Mouse (Mus musculus): ENCODE measurements around the gene Tbc1d10c. TPM values are rescaled to one million over a fixed set of nuclear protein-coding genes. Genes with fewer than 3 reads are reported as not detected.

The Tbc1d10c gene
- 2.5 and 3.1 TPM in 2 replicates for polyA plus RNA-seq (2015; fragmentation: Nextera tagmentation; extraction: Ambion mirVana)

DNA sequence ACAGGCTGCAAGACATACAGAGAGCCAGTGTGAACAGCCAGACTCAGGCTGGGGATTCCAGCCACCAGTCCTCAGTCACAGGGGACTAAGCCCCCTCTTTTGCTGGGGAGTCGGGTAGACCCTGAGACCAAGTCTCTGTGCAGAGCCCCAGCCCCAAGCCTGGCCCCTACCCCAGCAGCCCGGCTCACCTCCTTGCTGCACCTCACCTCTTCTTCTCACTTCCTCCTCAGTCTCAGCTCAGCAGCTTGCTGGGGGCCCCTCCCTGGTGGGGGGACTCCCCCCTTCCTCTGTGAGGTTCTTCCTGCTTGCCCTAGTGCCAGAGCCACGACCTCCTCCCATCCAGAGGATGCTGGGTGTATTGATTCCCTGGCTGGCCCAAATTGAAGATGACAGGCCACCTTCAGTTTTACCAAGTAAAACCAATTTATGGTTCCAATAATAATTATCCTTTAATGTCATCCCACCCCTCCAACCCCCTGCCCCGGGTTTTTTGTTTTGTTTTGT lies at the start of gene Tbc1d10c:
Tbc1d10c (minus strand) TSS at position 454 of the 504 bp plus-strand sequence.
- Histone ChIP-seq H3K27me3 (ENCODE audit: insufficient read depth, low read length) (no peaks in the 10 kb centered on the region), H3K9ac (replicated peaks; ENCODE audit: low read length) (peak within 1 kb of the TSS; percentile 96), H3K27ac (ENCODE audit: low read length) (peak within 1 kb of the TSS; percentile 97), H3K36me3 (ENCODE audit: insufficient read depth, low read length) (peaks cover 25% of the 10 kb centered on the region), H3K4me1 (ENCODE audit: insufficient read depth, low read length) (peaks cover 38% of the 10 kb centered on the region), H3K9me3 (ENCODE audit: low read length) (no peaks in the 10 kb centered on the region), H3K4me2 (replicated peaks; ENCODE audit: low read depth, low read length) (peak within 1 kb of the TSS; percentile 91), H3K4me3 (ENCODE audit: low read length) (peak within 1 kb of the TSS; percentile 83)
- 34% methylated on average over 4 of the region's 4 CpGs for WGBS
- no peak; the same call in 1 of the 2 replicates for ATAC-seq (ENCODE audit: low FRiP score, low TSS enrichment)

DNA sequence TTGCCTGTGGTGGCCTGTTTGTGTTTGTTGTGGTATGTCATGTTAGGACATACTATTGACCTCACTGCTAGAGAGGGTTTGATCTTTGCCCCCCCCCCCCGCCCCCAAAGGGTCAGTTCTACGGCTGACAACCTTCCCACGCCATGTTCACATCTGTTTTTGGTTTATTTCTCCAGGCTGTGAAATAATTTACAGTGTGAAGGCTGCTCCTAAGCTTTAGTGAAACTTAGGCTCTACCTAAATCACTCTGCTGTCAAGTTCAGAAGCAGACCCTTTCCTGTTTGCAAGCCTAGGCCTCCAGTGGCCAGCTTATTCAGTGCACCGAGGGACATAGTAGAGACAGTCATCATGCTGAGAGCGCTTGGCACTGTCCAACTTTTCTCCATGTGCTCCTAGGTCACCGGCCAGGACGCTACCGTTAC lies 49.2 kb upstream of the Tbc1d10c start:
- ATAC-seq (ENCODE audit: low FRiP score, low TSS enrichment): no peak
- no peak overlapping the region for H3K4me2 ChIP-seq (replicated peaks; ENCODE audit: low read depth, low read length)
- no peaks in the 10 kb centered on the region; the same call in 1 of the 2 replicates for H3K9me3 ChIP-seq (ENCODE audit: low read length)
- no peak overlapping the region for H3K27ac ChIP-seq (ENCODE audit: low read length)
- no peaks in the 10 kb centered on the region for H3K36me3 ChIP-seq (ENCODE audit: insufficient read depth, low read length)
- H3K4me1 ChIP-seq (ENCODE audit: insufficient read depth, low read length): peaks cover 11% of the 10 kb centered on the region
- WGBS: 39% methylated on average over 8 of the region's 8 CpGs
- H3K27me3 ChIP-seq (ENCODE audit: insufficient read depth, low read length): no peaks in the 10 kb centered on the region
- H3K9ac ChIP-seq (replicated peaks; ENCODE audit: low read length): no peak overlapping the region
- H3K4me3 ChIP-seq (ENCODE audit: low read length): no peak overlapping the region

DNA sequence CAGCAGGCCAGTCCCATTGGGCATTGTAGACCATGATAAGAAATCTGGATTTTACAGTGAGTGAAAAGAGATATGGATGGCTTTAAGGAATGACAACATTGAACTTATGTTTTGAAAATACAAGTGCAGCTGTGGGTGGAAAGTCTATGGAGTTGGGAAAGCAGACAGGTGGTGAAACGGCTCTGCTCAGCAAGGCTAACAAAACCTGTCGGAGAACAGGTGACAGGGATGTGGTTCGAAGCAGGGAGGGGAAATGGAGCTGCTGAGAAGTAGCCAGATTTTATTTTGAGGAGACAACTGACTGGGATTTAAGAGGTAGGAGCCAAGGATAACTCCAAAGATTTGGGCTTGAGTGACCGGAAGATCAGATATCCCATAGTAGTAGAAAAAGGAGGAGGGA lies 43.5 kb upstream of the Tbc1d10c start:
- Histone ChIP-seq H3K27ac (ENCODE audit: low read length) (no peak overlapping the region), H3K27me3 (ENCODE audit: insufficient read depth, low read length) (no peaks in the 10 kb centered on the region), H3K4me3 (ENCODE audit: low read length) (no peak overlapping the region), H3K36me3 (ENCODE audit: insufficient read depth, low read length) (no peaks in the 10 kb centered on the region), H3K9me3 (ENCODE audit: low read length) (no peaks in the 10 kb centered on the region), H3K9ac (replicated peaks; ENCODE audit: low read length) (no peak overlapping the region), H3K4me1 (ENCODE audit: insufficient read depth, low read length) (peaks cover 29% of the 10 kb centered on the region), H3K4me2 (replicated peaks; ENCODE audit: low read depth, low read length) (no peak overlapping the region)
- no peak for ATAC-seq (ENCODE audit: low FRiP score, low TSS enrichment)
- WGBS: 81% methylated on average over 4 of the region's 4 CpGs

DNA sequence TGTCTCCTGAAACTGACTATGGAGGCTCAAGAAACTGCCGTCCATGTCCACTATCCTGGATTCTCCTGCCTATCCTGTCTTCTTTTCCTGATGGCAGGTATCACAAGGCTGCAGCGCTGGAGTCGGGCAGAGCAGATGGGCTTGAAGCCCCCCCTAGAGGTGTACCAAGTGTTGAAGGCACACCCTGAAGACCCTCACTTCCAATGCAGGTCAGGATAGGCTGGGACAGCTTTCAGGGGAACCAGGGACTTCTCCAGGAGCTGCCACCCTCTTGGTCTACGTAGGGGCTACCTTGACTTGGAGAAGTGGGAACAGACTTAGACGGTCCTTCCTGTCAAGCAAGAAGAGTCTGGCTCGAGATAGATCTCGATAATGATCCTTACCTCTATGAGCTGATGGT lies 41.6 kb upstream of the Tbc1d10c start:
- H3K36me3 ChIP-seq (ENCODE audit: insufficient read depth, low read length): no peaks in the 10 kb centered on the region
- 83% methylated on average over 7 of the region's 7 CpGs for WGBS
- peaks cover 34% of the 10 kb centered on the region for H3K4me1 ChIP-seq (ENCODE audit: insufficient read depth, low read length)
- peak overlapping the region; percentile 75 for H3K9ac ChIP-seq (replicated peaks; ENCODE audit: low read length)
- peak overlapping the region; percentile 54 for H3K4me3 ChIP-seq (ENCODE audit: low read length)
- ATAC-seq (ENCODE audit: low FRiP score, low TSS enrichment): no peak
- H3K4me2 ChIP-seq (replicated peaks; ENCODE audit: low read depth, low read length): peak overlapping the region; percentile 85
- no peaks in the 10 kb centered on the region for H3K27me3 ChIP-seq (ENCODE audit: insufficient read depth, low read length)
- peak overlapping the region; percentile 92; the same call in 1 of the 2 replicates for H3K27ac ChIP-seq (ENCODE audit: low read length)
- no peaks in the 10 kb centered on the region for H3K9me3 ChIP-seq (ENCODE audit: low read length)

DNA sequence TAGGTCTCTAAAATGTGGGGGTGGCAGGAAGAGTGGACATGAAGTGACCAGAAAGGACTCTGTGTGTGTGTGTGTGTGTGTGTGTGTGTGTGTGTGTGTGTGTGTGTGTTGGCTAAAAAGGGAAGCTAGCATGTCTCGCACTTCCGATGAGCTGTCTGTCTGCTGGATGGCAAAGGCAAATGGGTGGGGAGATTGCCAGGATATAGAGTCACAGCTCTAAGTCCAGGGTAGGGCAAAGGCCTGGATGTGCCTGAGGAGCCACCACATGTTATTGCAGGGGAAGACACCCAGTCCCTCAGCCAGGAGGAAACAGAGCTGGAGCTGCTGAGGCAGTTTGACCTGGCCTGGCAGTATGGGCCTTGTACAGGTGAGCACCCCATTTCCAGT lies 41.1 kb upstream of the Tbc1d10c start:
- H3K27me3 ChIP-seq (ENCODE audit: insufficient read depth, low read length): no peaks in the 10 kb centered on the region
- peaks cover 34% of the 10 kb centered on the region for H3K4me1 ChIP-seq (ENCODE audit: insufficient read depth, low read length)
- peak overlapping the region; percentile 92 for H3K27ac ChIP-seq (ENCODE audit: low read length)
- H3K9me3 ChIP-seq (ENCODE audit: low read length): no peaks in the 10 kb centered on the region
- H3K4me2 ChIP-seq (replicated peaks; ENCODE audit: low read depth, low read length): peak overlapping the region; percentile 85
- H3K36me3 ChIP-seq (ENCODE audit: insufficient read depth, low read length): no peaks in the 10 kb centered on the region
- peak overlapping the region; percentile 54 for H3K4me3 ChIP-seq (ENCODE audit: low read length)
- WGBS: 36% methylated on average over 2 of the region's 2 CpGs
- peak overlapping the region; percentile 75 for H3K9ac ChIP-seq (replicated peaks; ENCODE audit: low read length)
- no peak for ATAC-seq (ENCODE audit: low FRiP score, low TSS enrichment)

DNA sequence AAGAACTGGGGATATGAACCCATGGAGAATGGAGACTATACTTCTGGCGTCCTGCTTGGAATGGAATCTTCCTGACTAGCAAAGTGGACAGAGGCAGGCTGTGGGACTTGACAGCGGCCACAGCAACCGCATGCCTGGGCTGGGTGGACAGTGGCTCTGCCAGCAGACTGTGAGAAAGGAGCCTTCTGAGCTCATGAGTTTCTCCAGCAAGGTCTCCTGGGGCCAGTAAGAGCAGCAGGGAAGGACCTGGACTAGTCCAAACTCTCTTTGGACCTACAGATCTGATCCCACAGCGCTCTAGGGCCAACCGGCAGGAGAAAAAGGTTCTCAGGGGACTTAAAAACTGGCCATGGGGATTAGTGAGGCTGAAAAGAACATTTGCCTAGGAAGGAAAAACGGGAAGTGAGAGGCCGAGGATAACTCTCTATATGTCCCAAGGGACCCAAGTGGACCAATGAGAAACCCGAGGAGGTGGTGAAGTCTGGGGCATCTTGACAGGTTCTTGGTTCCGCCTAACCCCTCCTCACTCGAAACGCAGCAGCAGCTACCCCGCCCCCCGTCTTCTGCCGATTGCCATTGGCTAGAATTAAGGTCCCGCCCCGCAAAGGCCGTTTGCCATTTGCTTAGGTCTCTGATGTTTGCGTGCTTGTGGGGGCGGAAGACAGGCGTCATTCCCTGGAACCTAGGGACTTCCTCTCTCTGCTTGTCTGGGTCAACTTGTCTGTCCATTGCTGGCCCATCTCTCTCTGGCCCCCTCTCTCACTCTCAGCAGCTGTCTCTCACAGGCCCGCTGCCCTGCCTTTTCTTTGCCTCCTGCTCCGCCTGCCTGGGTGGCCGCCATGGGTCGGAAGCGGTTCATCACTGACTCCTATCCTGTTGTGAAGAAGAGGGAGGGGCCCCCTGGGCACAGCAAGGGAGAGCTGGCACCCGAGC lies 40.4 kb upstream of the Tbc1d10c start, which contains the start of gene Pold4:
Pold4 (plus strand) TSS at position 647 of the 933 bp plus-strand sequence.
- peak within 1 kb of the TSS; percentile 75 for H3K9ac ChIP-seq (replicated peaks; ENCODE audit: low read length)
- H3K4me2 ChIP-seq (replicated peaks; ENCODE audit: low read depth, low read length): peak within 1 kb of the TSS; percentile 85
- peak within 1 kb of the TSS; percentile 54 for H3K4me3 ChIP-seq (ENCODE audit: low read length)
- H3K27me3 ChIP-seq (ENCODE audit: insufficient read depth, low read length): no peaks in the 10 kb centered on the region
- H3K9me3 ChIP-seq (ENCODE audit: low read length): no peaks in the 10 kb centered on the region
- WGBS: 10% methylated on average over 26 of the region's 26 CpGs
- no peaks in the 10 kb centered on the region for H3K36me3 ChIP-seq (ENCODE audit: insufficient read depth, low read length)
- H3K4me1 ChIP-seq (ENCODE audit: insufficient read depth, low read length): peaks cover 34% of the 10 kb centered on the region
- peak; percentile 83 for ATAC-seq (ENCODE audit: low FRiP score, low TSS enrichment)
- H3K27ac ChIP-seq (ENCODE audit: low read length): peak within 1 kb of the TSS; percentile 93

DNA sequence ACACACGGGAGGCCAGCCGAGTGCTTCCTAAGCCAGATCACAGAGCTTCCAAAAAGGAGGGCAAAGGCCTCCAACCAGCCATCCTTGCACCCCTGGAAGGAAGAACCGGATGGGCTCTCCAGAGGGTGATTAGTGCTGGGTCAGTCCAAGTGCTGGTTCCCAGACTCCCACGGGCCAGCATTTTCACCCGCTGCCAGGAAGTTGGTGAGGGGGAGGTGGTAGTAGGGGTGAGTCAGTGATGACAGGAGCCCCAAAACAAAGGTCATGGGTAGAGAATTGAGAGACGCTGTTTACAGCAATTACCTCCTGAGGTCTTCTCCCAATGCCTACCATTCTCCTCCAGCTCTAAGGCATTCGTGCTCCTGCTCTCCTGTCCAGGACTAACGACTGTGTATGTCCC lies 39.3 kb upstream of the Tbc1d10c start:
- Histone ChIP-seq H3K36me3 (ENCODE audit: insufficient read depth, low read length) (no peaks in the 10 kb centered on the region), H3K4me1 (ENCODE audit: insufficient read depth, low read length) (peaks cover 34% of the 10 kb centered on the region), H3K9me3 (ENCODE audit: low read length) (no peaks in the 10 kb centered on the region), H3K9ac (replicated peaks; ENCODE audit: low read length) (0 out of 2 replicates have a peak overlapping the region, but pooled peaks have one; percentile 47), H3K27me3 (ENCODE audit: insufficient read depth, low read length) (no peaks in the 10 kb centered on the region), H3K27ac (ENCODE audit: low read length) (peak overlapping the region; percentile 35; the same call in 1 of the 2 replicates), H3K4me3 (ENCODE audit: low read length) (no peak overlapping the region), H3K4me2 (replicated peaks; ENCODE audit: low read depth, low read length) (no peak overlapping the region)
- ATAC-seq (ENCODE audit: low FRiP score, low TSS enrichment): no peak
- 40% methylated on average over 8 of the region's 8 CpGs for WGBS

DNA sequence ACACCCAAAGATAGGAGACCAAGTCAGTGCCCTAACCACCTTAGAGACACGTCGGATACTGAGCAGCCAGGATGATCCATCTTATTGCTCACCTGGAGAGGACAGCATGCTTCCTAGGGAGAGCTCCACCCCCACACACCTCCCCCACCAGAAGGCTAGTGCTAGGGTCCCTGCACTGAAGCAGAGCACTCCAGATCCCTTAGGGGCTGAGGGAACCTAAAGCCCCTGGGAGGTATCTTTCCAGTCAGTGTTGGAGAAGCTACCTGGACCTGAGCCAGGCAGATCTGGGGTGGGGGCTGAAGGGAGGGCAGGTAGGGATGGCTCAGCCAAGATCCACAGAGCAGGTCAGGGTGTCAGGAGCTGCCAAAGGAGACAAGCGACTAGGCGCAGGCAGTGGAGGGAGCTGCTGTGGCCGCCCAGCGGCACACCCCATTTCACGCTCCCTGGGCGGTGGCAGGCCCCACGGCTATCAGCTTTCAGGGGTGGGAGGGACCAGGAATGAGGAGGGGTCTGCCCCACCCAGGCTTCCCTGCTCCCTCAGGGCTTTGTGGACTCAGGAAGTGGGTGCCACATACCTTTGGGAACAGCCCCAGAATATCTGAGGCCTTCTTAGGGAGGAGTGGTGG lies 38.5 kb upstream of the Tbc1d10c start:
- no peak overlapping the region for H3K4me2 ChIP-seq (replicated peaks; ENCODE audit: low read depth, low read length)
- WGBS: 15% methylated on average over 6 of the region's 9 CpGs
- H3K27ac ChIP-seq (ENCODE audit: low read length): peak overlapping the region; percentile 35; the same call in 1 of the 2 replicates
- no peaks in the 10 kb centered on the region for H3K36me3 ChIP-seq (ENCODE audit: insufficient read depth, low read length)
- H3K9ac ChIP-seq (replicated peaks; ENCODE audit: low read length): peak overlapping the region; percentile 47; the same call in 1 of the 2 replicates
- no peaks in the 10 kb centered on the region for H3K27me3 ChIP-seq (ENCODE audit: insufficient read depth, low read length)
- peaks cover 34% of the 10 kb centered on the region for H3K4me1 ChIP-seq (ENCODE audit: insufficient read depth, low read length)
- no peaks in the 10 kb centered on the region for H3K9me3 ChIP-seq (ENCODE audit: low read length)
- no peak overlapping the region for H3K4me3 ChIP-seq (ENCODE audit: low read length)
- peak; percentile 35; the same call in 1 of the 2 replicates for ATAC-seq (ENCODE audit: low FRiP score, low TSS enrichment)

DNA sequence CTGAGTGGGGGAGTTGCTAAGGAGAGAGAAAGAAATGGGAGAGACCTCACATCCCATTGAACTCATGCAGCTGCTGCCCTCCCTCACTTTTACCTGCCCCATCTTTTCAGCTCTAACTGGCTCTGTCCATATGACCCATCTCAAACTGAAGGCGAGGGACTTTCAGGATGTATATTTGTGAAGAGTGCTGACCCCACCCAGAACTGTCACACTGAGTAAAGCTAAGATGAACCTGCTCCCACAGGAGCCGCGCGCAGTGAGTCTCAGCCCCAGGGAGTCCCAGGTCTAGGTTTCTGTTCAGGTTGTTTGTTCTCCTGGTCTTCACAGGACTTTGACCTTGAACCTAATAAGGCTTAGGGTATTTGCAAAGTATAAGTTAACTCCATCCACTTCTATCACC lies 37.8 kb upstream of the Tbc1d10c start:
- WGBS: 76% methylated on average over 4 of the region's 4 CpGs
- Histone ChIP-seq H3K27me3 (ENCODE audit: insufficient read depth, low read length) (no peaks in the 10 kb centered on the region), H3K4me2 (replicated peaks; ENCODE audit: low read depth, low read length) (no peak overlapping the region), H3K9ac (replicated peaks; ENCODE audit: low read length) (no peak overlapping the region), H3K27ac (ENCODE audit: low read length) (no peak overlapping the region), H3K9me3 (ENCODE audit: low read length) (no peaks in the 10 kb centered on the region), H3K4me3 (ENCODE audit: low read length) (no peak overlapping the region), H3K4me1 (ENCODE audit: insufficient read depth, low read length) (peaks cover 34% of the 10 kb centered on the region), H3K36me3 (ENCODE audit: insufficient read depth, low read length) (no peaks in the 10 kb centered on the region)
- no peak for ATAC-seq (ENCODE audit: low FRiP score, low TSS enrichment)
